9 mouse cellular contexts compared by ENCODE assay signal in the genomic region with DNA sequence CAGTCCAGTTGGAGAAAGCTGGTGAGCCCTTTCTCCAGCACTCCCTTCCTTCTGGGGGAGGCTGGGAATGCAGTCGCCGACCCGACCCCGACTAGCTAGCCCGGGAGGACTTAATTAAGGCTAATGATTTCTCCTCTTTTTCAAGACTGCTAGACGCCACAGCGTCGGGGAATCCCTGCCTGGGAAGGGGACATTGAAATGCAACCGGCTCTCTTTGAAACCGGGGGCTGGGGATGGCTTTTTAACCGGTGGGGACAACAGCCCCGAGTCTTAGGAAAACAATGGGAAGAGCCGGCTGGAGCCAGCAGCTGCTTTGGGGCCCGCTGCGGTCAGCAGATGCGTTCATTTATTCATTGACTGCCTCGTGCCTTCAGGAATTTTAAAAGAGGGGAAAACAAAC. TPM values are rescaled to one million over a fixed set of nuclear protein-coding genes. Genes with fewer than 3 reads are reported as not detected.
DNase-seq lines count a peak whose midpoint lies in the region; ATAC-seq lines count a peak whose summit lies in the region.
"Had no signal": no experiment of that assay in that cellular context is flagged by ENCODE, and none has a peak within 500 bp of the region (broad histone marks: within the 10 kb centered on the region; RNA-seq: fewer than 3 reads in every experiment).

No protein-coding gene starts in this region.

- H3K4me2 ChIP-seq in heart, embryonic 15.5 days = peak overlapping the region; percentile 45
- peak overlapping the region; percentile 29; the same call in 1 of the 2 replicates for H3K4me2 ChIP-seq in hindbrain, embryonic 11.5 days (replicated peaks; ENCODE audit: low read depth, low read length)
- peak overlapping the region; percentile 38 for H3K4me2 ChIP-seq in midbrain, embryonic 14.5 days (ENCODE audit: low read length)

- no peaks in the 10 kb centered on the region for H3K36me3 ChIP-seq in heart, embryonic 15.5 days
- no peaks in the 10 kb centered on the region for H3K36me3 ChIP-seq in hindbrain, embryonic 11.5 days (ENCODE audit: control insufficient read depth, insufficient read depth, low read length)
- H3K36me3 ChIP-seq in midbrain, embryonic 14.5 days (ENCODE audit: control insufficient read depth, insufficient read depth, low read length) = no peaks in the 10 kb centered on the region

- WGBS in heart, embryonic 15.5 days = 1% methylated on average over 17 of the region's 17 CpGs
- WGBS in hindbrain, embryonic 11.5 days = 0% methylated on average over 17 of the region's 17 CpGs
- under 1% methylated on average over 17 of the region's 17 CpGs for WGBS in midbrain, embryonic 14.5 days

- DNase-seq in heart, adult 11 months = no peak
- DNase-seq in R1 (ENCODE audit: low read depth, low spot score) (peak; percentile 41), MN1 (ENCODE audit: low spot score) (no peak)
- DNase-seq in hindbrain, embryonic 11.5 days (ENCODE audit: low spot score) = peak; percentile 57
- DNase-seq in midbrain, embryonic 14.5 days = no peak
- DNase-seq in spleen, adult 12 weeks (ENCODE audit: low spot score) = no peak
- DNase-seq in cerebellum, adult 9-11 months = no peak

- no peaks in the 10 kb centered on the region for H3K9me3 ChIP-seq in heart, embryonic 15.5 days (replicated peaks)
- no peaks in the 10 kb centered on the region for H3K9me3 ChIP-seq in hindbrain, embryonic 11.5 days (ENCODE audit: control insufficient read depth, low read length)
- H3K9me3 ChIP-seq in midbrain, embryonic 14.5 days (ENCODE audit: control insufficient read depth, low read length) = no peaks in the 10 kb centered on the region

- no peak overlapping the region for H3K27ac ChIP-seq in heart, embryonic 15.5 days
- no peak overlapping the region for H3K27ac ChIP-seq in hindbrain, embryonic 11.5 days (ENCODE audit: low read depth, low read length)
- no peak overlapping the region for H3K27ac ChIP-seq in midbrain, embryonic 14.5 days (replicated peaks; ENCODE audit: low read depth, low read length)

- no peak overlapping the region for H3K9ac ChIP-seq in heart, embryonic 15.5 days
- peak overlapping the region; percentile 32; the same call in 1 of the 2 replicates for H3K9ac ChIP-seq in hindbrain, embryonic 11.5 days (ENCODE audit: low read depth, low read length)
- peak overlapping the region; percentile 4; the same call in 1 of the 2 replicates for H3K9ac ChIP-seq in midbrain, embryonic 14.5 days (replicated peaks; ENCODE audit: low read length)

- peaks cover 4% of the 10 kb centered on the region; the same call in 1 of the 2 replicates for H3K4me1 ChIP-seq in heart, embryonic 15.5 days (replicated peaks)
- H3K4me1 ChIP-seq in hindbrain, embryonic 11.5 days (replicated peaks; ENCODE audit: control insufficient read depth, insufficient read depth, low read length) = no peaks in the 10 kb centered on the region
- no peaks in the 10 kb centered on the region for H3K4me1 ChIP-seq in midbrain, embryonic 14.5 days (ENCODE audit: control insufficient read depth, insufficient read depth, low read length)

- peak overlapping the region; percentile 26 for H3K4me3 ChIP-seq in heart, embryonic 15.5 days
- peak overlapping the region; percentile 12; the same call in 1 of the 2 replicates for H3K4me3 ChIP-seq in hindbrain, embryonic 11.5 days (ENCODE audit: low read depth, low read length)
- H3K4me3 ChIP-seq in midbrain, embryonic 14.5 days (replicated peaks; ENCODE audit: low read depth, low read length) = no peak overlapping the region
- H3K4me3 ChIP-seq: myocyte had no signal

- peaks cover 70% of the 10 kb centered on the region for H3K27me3 ChIP-seq in heart, embryonic 15.5 days
- peaks cover 52% of the 10 kb centered on the region for H3K27me3 ChIP-seq in hindbrain, embryonic 11.5 days (ENCODE audit: control insufficient read depth, insufficient read depth, low read length)
- peaks cover 36% of the 10 kb centered on the region for H3K27me3 ChIP-seq in midbrain, embryonic 14.5 days (ENCODE audit: control insufficient read depth, insufficient read depth, low read length)

- no peak for ATAC-seq in heart, embryonic 15.5 days (replicated peaks; ENCODE audit: insufficient number of reproducible peaks, insufficient read depth, low FRiP score, low read depth)
- ATAC-seq in hindbrain, embryonic 11.5 days (ENCODE audit: low FRiP score) = no peak
- no peak for ATAC-seq in midbrain, embryonic 14.5 days (ENCODE audit: low FRiP score, low TSS enrichment)

RNA-seq across cellular contexts. Expression of a gene that starts 36.0 kb away (rescaled TPM):
- polyA plus RNA-seq in heart, embryonic 15.5 days (2015; fragmentation: Nextera tagmentation; extraction: Ambion mirVana) = 10.0 and 11.4 TPM in 2 replicates
- polyA plus RNA-seq in hindbrain, embryonic 11.5 days (2014; fragmentation: Nextera tagmentation; extraction: Ambion mirVana) = 5.1 and 9.0 TPM in 2 replicates
- polyA plus RNA-seq in midbrain, embryonic 14.5 days (2014; fragmentation: Nextera tagmentation; extraction: Ambion mirVana) = 0.39 and 2.4 TPM in 2 replicates

Comparison
In these comparisons a context has a peak if more than half of its experiments do, and no peak if none do; other contexts are left out.
1. DNase-seq: peak in R1 (single experiment) and hindbrain, embryonic 11.5 days (single experiment); none in heart, adult 11 months (single experiment), midbrain, embryonic 14.5 days (single experiment), spleen, adult 12 weeks (single experiment), MN1 (single experiment) and cerebellum, adult 9-11 months (single experiment).
2. Peak in every context shown above with its lines, with median percentiles within 50 percentile points of each other: H3K4me2 ChIP-seq.